Mouse (Mus musculus) CD4-positive helper T cell, adult 2 months (primary cell): ENCODE data around the gene Olfr259.

Experiments used
- DNase-seq: peaks from one replicate; pipeline ENCODE4 v3.0.0-alpha.2; 2012; ENCODE audit warnings: low read depth, missing footprints, low spot score

Olfr259 gene

GRCm38 (mm10) chr2:87114467-87114866 lies at the start of gene Olfr259:
Gene Olfr259, minus strand, starts transcription at chr2:87114567.
- no peak for DNase-seq

GRCm38 (mm10) chr2:87152524-87152923 lies 38.2 kb upstream of the Olfr259 start, which contains the start of gene Olfr1111:
Gene Olfr1111, minus strand, starts transcription at chr2:87152624.
- no peak for DNase-seq

- no peak for DNase-seq
Observed at GRCm38 (mm10) chr2:87140200-87140599, 25.8 kb upstream of the Olfr259 start, which contains the start of gene Olfr1110. Gene Olfr1110, minus strand, starts transcription at chr2:87140300.

GRCm38 (mm10) chr2:87095908-87096307 lies 18.5 kb downstream of the Olfr259 start, which contains the start of gene Olfr1109:
Gene Olfr1109, minus strand, starts transcription at chr2:87096008.
- DNase-seq = no peak

DNA sequence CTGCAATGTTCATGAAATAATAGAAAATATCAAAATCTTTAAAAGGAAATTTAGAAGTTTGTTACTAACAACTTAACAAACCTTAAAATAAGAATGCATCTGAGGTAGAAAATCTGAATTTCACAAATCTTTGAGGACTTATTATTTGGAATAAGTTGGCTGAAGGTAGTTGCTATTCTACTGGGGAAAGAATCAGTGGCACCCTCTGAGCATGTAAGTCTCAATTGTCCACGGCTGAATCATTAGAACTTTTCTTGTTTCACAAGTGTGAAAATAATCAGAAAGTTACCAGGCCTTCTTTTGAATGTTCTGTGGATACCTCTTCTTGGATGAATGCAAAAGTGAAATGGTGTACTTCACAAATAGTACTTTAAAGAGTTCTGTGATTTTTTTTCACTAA lies 38.6 kb downstream of the Olfr259 start, which contains the start of gene Olfr1107:
Gene Olfr1107 (minus strand): TSS at position 101 of the 400 bp plus-strand sequence.
- DNase-seq = no peak
